Mouse (Mus musculus) spleen, postnatal 10 days (tissue): ENCODE results near the gene Crp.

Experiments used
- DNase-seq, 2 experiments: peaks; one replicate each; pipeline ENCODE4 v3.0.0; 2021 to 2022; ENCODE audit warnings: low spot score in 2 of 2

The Crp gene

DNA sequence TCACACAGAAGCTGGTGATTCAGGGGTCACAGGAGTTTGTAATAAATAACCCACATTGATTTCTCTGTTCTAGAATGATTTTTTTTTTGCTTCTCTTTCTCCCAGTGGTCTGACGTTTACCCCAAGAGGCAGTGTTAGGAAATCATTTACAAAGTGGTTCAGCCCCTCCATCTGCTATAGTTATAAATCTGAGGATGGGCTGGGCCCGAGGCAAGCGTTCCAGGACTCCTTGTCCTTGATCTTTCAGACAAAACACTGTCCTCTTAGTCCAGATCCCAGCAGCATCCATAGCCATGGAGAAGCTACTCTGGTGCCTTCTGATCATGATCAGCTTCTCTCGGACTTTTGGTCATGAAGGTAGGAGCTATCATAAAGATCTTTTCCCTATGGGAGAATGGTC is at the start of gene Crp:
Gene Crp, plus strand, starts transcription at position 212 of the 400 bp plus-strand sequence.
- DNase-seq = no peak

DNA sequence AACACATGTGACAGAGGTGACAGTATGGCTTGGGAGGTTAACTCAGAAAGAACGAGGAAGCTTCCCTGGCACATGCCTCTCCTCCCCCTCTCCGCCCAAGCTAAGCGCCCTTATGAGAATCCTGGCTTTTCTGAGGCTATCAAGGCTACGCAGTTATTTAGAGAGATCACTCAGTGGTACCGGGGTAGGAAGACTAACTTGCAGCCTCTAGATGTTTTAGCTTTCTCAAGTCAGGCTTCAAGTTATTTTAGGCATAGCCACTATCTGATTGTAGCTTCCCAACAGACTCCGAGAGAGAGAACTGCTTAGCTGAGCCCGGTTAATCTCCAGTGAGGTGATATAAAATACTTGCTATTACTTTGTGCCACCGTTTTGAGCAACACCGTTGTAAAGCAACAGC is 48.5 kb upstream of the Crp start:
- no peak for DNase-seq

DNA sequence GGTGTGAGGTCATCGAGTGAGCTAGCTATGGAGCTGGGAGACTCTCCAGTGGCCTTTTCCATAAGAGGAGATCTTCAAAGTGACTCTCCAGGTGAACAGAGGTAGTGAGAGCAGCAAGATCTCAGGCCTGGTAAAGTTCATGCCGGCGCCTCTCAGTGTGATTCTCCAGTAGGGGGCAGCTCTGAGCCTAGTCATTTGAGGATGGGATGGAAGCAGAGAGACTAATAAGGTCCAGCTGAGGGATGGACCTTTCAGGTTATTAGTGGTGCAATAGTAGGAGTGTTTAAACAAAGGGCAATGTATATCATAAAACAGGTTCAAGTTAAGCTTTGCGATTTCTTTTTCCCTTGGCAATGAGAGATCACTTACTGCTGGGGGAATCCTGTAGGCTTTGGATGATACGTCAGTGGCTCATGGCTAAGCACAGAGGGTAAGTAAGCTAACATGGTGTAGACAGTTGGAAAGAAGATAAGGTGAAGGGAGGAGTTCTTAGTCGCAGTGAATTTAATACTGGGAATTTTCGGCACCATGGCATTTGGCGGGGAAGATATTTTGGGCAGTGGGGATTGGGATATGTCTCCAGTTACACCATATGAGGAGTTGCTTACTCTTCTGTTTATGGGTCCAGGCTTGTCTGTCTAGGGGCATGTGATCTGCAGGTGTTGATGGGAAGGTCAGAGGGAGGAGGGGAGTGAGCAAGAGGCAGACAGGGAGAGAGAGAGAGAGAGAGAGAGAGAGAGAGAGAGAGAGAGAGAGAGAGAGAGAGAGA is 47.2 kb upstream of the Crp start:
- peak in 1 of 2 experiments; percentile 43 for DNase-seq

DNA sequence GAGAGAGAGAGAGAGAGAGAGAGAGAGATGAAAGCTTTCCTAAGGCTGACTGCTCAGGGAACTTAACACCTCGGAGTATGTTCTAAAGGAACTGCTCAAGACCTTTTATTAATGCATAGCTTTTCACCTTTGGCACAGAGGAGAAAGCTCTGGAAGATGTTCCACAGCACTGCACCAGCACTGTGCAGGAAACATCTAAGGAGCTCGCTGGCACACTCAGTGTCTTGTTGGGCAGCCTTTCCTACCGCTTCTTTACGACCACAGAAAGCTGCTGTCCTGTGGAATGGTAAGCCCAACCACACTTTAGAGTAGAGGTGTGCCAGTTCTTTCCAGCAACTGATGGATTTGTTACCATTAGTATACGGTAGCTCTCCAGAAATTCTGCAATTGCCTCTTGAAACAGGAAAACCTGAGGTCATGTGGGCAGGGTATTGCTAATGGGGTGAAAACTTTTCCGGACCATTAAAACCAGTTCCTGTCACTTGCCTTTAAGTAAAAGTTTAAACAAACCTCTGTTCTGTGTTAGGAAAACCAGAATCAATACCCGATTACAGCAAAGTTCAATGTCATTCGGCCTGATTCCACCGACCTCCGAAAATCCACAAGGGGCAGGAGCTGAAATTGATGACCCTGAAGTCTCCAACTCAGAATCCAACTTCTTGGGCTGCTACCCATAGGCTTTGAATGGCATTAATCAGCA is 46.4 kb upstream of the Crp start:
- DNase-seq = no peak

DNA sequence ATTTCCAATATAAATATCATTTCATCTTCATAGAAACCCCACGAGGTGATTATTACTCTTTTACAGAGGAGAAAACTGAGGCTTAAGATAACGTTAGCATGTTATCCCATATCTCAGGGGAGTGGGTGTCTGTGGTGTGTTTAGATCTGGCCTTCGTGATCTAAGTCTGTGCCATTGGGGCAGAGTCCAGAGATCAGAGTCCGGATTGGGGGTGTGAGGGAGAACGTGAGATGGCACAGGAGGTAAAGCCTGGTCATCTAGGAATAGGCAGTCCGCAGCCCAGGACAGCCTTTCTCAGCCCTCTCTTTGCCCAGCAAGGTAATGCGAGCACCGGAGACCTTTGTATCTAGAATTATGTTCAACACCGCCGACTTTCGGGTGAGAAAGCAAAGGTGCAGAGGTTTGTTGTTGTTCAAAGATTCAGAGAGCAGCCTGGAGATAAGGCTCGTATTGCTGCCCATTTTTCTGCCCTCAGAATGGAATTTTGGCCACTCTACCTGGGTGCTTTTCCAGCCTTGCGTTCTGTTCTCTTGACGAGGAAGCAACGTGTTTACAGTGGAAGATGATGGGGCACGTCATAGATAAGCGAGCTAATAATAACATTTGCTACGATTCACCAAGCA is 45.7 kb upstream of the Crp start:
- no peak for DNase-seq

DNA sequence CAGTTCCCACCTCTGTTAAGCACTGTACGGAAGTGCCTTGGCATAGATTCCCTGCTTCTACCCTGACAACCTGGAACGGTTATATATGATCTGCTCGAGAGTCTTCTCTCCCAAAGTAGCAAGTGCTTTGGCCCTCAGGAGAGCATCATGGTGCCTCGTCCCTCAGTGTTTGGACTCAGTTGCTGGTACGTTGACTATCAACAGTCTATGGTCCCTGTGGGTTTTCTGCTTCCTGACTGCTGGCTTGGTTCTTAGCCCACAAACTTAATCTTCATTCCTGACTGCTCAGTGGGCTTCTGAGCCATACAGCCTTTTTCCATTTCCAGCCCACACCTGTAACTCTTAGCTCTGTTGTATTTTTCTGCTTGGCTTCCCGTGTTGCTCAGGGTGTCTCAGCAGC is 44.0 kb upstream of the Crp start:
- DNase-seq = no peak

DNA sequence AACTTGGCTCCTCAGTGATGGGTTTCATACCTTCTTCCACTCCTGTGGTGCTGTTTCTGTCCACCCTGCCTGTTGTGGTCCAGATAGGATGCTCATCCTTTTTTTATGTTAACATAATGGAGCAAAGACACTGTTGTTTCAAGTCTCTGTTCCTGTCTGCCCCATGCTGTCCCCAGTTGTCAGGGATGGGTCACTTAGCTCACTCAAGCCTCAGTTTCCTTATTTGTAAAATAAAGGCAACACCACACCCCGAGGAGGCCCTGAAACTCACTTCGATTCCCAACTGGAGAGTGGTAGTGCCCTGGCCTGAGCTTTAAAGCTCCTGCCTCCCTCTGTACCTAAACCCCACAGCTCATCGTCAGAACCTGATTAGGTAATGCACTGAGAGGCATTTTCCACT is 40.6 kb upstream of the Crp start:
- no peak for DNase-seq

DNA sequence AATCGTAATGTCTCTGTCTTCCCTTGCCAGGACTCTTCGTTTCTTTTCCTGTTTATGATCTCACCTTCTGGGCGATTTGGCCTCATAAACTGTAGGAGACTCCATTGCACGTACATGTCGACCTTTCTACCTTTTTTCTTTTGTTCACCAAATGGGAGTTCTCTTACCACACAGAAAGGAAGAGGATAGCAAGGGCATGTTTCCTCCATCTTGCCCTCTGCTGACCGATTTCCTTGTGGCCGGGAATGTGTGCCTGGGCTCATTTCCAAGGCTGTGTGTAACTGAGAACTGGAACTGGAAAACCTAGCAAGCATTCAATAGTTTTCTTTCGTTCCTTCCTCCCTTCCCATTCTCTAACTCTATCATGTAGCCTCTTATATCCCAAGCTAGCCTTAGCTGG is 38.2 kb upstream of the Crp start:
- no peak for DNase-seq

DNA sequence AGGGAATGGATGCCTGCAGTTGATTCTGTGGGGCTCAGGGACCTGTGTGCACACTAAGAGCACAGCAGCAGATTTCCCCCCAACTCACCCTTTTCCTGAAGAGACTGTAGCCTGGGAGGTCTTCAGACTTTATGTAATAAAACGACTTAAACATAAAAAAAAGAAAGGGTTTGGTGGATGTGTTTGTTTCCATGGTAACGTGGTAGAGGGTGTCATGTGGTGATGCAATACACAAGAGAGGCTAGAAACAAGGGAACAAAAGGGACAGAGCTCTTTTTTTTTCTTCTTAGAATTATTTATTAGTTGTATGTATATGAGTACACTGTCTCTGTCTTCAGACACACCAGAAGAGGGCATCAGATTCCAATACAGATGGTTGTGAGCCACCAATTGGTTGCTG is 32.4 kb upstream of the Crp start:
- no peak for DNase-seq

DNA sequence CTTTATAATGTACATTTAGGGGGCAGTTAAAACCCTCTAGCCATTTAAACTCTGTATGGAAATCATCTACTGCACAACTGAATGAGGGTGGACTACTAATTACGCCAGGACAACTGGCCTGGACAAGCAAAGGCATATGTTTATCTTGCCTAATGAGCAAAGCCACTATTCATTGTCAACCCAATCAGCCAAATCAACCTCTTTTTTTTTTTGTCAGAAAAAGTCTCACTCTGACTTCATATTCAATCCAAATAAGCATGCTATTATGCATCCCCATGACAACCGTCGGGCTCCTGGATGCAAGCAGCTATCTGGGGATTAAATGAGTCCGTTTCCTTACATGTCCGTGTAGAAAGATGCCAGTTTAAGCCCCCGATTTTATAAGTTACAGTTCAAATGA is 30.3 kb upstream of the Crp start:
- DNase-seq = no peak

DNA sequence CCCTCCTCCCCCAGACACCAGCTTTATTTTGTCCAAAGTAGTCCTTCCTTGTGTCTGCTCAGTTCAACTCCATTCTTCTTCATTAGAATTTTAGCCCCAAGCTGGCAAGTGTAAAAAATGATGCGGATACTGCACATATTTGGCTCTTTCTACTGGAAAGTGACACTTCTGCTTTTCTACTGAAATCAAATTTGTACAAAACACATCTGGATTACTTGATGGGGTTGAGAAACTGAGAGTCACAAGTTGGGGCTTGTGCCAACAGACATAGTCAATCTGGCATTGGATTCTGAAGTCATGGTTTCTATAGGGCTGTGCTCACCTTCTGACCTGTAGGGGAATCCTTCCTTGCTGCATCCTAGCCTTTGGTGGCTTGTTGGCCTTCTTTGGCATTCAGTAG is 27.1 kb upstream of the Crp start:
- DNase-seq = no peak

DNA sequence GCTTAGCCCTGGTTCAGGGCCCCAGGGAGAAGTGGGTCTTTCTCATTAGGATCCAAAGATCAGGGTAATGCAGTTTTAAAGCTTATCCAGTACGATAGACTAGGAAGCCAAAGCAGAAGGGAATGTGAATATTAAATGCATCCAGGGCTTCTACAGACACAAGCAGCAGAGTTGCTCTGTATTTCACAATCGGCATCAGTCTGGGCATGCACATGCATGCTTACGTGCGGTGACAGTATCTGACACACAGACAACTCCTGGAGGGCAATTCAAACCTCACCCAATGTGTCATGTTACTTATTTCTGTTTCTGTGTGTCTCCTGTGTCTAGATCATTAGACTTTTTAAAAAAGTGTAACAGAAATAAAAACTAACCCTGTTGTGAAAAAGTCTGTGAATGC is 17.1 kb upstream of the Crp start:
- no peak for DNase-seq

DNA sequence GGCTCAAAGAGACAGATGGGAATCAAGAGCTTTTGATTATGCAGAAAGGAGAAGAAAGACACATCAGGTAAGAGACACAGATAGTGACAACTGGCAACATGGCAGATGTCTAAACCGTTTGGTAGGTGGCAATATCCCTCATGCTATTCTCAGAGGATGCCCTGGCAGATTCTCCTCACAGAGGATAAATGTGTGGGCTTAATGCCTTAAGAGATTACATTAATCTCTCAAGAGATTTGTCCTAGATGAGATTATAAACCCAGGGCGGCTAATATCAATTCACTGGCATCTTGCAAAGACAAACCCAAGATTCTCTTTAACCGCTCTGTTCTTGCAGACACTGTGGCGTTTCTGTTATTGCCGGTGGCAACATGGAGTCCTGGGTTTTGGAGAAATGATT is 14.3 kb upstream of the Crp start:
- no peak for DNase-seq

DNA sequence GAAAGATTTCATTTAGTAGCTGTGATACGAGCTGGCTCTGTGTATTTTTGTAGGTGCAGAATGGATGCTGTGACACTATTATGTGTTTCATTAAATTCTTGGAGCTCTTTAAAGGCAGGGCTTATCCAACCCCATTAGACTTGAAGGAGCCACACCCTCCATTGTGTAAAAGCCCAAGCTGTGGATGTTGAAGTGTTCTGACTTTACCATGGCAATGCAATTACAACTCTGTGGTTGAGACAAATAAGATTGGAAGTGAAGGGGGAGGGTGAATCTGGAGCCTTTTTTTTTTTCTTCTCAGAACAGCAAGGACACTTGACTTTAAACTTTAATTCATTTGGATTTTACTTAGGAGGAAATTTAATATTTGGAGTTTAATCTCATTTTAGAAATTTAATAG is 13.9 kb upstream of the Crp start:
- no peak for DNase-seq

DNA sequence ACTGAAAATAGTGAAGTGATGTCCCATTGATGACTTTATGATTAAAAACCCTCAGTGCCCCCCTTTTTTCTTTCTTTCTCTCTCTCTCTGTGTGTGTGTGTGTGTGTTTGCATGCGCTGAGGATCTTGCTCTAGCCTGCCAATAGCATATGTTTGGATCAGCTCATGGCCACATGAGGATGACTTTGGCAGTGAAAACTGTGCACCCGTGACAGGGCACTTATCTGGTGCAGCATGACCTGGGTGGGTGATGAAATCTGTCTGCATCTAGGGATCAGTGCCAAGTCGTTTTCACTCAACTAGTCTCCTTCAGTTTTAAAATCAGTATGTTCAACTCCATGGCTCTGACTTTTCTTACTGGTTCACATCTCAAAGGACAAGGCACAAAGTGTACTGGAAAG is 12.7 kb upstream of the Crp start:
- DNase-seq = no peak

DNA sequence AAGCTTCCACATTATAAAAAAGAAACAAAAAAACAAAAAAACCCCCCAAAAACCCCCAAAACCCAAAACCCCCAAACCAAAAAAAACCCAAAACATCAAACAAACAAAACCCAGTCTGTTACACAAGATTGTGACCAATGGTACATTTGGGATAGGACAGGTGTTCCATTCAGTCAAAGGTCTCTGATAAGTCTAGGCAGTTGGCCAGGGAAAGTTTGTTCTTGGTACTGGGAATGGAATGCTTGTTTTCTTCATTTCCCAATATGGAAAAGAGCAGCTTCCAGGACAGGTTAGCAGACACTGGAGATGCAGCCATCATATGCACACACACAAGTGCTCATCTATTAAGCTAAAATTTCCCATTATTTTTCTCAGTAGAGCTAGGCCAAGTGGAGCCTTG is 433 bp upstream of the Crp start:
- no peak for DNase-seq

DNA sequence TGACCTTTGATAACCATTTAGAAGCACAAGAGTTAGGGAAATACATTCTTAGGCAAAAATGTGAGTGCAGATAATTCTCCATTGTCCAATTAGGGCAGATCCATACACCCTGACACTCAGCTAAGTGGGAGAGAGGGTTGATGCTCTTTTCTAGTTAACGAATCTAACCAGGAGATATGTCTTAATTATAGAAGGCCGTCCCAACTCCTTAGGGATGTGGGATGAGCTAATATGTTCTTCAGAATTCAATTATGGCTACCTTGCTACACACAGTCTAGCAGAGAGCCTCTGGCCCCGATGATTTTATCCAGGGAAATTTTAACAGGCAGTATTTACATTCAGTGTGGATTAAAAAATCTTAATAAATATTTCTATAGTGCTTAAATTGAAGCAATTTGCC is 3.0 kb downstream of the Crp start:
- no peak for DNase-seq

DNA sequence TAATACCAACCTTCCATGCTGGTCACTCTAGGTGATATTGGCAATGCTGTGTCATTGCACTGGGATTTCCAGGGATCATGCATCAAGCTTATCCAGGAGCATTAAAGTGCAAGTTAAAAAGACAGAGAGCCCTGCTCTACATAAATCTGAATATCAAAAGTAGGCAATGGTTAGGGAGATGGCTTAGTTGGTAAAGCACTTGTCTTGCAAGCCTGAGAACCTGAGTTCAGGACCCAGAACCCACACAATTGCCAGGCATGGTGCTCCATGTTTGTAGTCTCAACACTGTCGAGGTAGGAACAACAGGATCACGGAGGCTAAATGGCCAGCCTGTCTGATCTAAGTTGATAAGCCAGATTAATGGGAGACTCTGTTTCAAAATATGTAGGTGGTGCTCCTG is 3.5 kb downstream of the Crp start:
- no peak for DNase-seq

DNA sequence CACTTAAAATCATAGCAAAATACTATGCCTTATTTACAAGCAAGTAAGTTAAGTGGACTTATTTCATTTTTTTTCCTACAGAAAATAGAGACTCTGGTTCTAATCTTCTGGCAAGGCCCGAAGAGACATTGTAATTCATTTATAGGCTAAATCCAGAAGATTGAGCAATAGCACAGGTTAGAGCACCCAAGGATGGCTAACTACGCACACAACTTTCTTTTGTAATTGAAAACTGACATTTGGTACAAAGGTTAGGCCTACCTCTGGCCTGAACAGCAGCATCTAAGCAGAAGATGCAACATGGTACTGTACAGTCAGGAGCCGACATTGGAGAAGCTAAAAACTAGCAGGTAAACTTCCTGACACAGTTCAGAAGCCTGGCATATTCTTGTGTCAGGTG is 4.0 kb downstream of the Crp start:
- DNase-seq = no peak

DNA sequence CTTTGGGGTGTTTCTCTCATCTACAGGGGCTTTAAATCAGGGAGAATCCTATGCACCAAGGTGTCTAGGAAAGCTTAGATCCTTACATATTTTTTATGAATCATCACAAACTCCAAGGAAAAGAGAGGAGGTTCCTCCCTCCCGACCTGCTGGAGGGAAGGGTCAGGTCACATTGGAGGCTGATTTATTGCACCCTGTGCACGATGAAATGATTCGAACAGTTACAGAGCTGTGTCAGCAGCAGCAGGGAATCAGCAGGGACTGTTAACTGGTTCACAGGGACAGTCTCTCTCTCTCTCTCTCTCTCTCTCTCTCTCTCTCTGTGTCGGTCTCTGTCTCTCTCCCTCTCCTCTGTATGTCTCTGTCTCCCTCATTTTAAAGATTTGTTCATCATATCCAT is 6.9 kb downstream of the Crp start:
- no peak for DNase-seq

DNA sequence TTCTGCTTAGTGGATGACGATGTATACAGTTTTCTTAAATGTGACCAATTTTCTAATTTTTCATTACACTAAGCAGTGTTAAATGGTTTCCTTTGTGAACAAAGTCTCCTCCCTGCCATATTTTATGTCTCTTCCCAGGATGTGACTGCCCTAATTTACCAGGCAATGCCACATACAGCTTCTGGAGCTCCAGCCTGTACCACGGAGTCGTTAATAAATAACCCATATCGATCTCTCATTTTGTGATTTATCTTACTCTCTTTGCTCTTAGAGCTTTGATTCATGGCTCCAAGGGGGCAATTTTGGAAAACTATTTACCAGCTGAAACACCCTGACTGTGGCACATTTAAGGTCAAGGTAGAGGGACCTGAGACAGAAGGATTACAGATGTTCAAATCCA is 8.4 kb downstream of the Crp start:
- DNase-seq = no peak

DNA sequence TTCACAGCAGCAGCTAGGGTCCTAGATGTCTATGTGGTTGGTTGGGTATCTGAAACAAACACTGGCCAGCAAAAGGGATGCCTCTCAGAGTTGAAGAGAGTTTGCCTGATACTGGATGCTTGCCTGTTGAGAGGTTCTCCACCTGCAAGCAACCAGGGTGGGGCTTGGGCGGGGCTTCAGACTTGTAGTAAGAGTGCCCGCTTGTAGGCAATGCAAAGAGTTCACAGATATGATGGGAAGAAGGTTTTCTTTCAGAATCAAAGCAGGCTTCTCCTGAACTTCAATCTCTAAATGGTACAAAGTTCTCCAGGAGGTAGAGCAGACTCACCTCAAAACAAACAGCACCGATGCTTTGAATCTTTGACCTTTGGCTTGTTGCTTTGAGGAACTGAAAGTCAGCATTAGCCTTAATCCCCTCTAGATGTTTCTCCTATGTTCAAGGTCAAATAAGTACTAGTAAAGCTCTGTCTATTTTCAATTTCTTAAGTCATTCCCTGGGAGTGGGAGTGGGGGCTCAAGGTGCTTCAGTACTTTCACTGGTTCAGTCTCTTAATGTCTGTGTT is 12.0 kb downstream of the Crp start:
- no peak for DNase-seq

DNA sequence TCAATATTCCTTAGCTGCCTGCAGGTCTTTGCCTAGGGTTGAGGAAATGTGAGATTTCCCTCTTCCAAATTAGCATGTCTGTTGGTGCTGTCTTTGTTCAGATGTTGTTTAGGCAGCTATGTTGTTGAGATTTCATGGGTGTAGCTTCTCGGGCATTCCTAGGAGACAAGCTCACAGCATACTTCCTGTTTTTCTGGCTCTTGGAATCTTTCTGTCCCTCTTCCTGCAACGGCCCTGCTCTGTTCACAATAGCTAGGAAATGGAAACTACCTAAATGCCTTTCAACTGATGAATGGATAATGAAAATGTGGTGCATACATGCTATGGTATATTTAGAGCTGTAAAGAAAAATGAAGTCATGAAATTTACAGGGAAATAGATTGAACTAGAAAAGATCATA is 13.5 kb downstream of the Crp start:
- DNase-seq = no peak
